Mouse (Mus musculus) heart, embryonic 11.5 days (tissue): ENCODE results near the gene Ehmt1. TPM values are rescaled to one million over a fixed set of nuclear protein-coding genes. Genes with fewer than 3 reads are reported as not detected.
A peak's percentile ranks its signal among the peaks of the same experiment; 100 is the strongest.

ENCODE experiments used
- ATAC-seq: fragments of 200-750 bp; cut with Nextera tagmentation; replicated peaks from 2 replicates; pipeline ENCODE4 v1.8.0; 2017; ENCODE audit warnings: moderate library complexity; ENCODE audit not compliant: insufficient number of reproducible peaks, low FRiP score, low TSS enrichment
- H3K27ac ChIP-seq: fragments of 300-500 bp; sonication (generic); 2 replicates; pipeline ENCODE4 v1.5.1; 2014; ENCODE audit warnings: mild to moderate bottlenecking, low read depth, low read length
- H3K27me3 ChIP-seq: fragments of 300-500 bp; sonication (generic); 2 replicates; pipeline ENCODE4 v1.6.1; 2014; ENCODE audit warnings: mild to moderate bottlenecking, low read length, mixed read lengths; ENCODE audit not compliant: control insufficient read depth, insufficient read depth
- H3K36me3 ChIP-seq: fragments of 300-500 bp; sonication (generic); 2 replicates; pipeline ENCODE4 v1.6.1; 2014; ENCODE audit warnings: mild to moderate bottlenecking, low read length, moderate library complexity, mixed read lengths; ENCODE audit not compliant: control insufficient read depth, insufficient read depth
- H3K4me1 ChIP-seq: fragments of 300-500 bp; sonication (generic); 2 replicates; pipeline ENCODE4 v1.6.1; 2014; ENCODE audit warnings: low read length; ENCODE audit not compliant: control insufficient read depth, insufficient read depth
- H3K4me2 ChIP-seq: fragments of 300-500 bp; sonication (generic); 2 replicates; pipeline ENCODE4 v1.6.1; 2014; ENCODE audit warnings: mild to moderate bottlenecking, moderate library complexity
- H3K4me3 ChIP-seq: fragments of 300-500 bp; sonication (generic); 2 replicates; pipeline ENCODE4 v1.5.1; 2014; ENCODE audit warnings: low read depth, low read length
- H3K9ac ChIP-seq: fragments of 300-500 bp; sonication (generic); 2 replicates; pipeline ENCODE4 v1.6.1; 2014; ENCODE audit warnings: mild to moderate bottlenecking, low read depth, low read length, moderate library complexity
- H3K9me3 ChIP-seq: fragments of 300-500 bp; sonication (generic); replicated peaks from 2 replicates; pipeline ENCODE4 v1.6.1; 2016; ENCODE audit warnings: low read length; ENCODE audit not compliant: control insufficient read depth
- WGBS: fragments of 180-500 bp; shearing (Covaris S2); extraction: QIAGEN DNeasy Blood & Tissue Kit; methylation state at CpG from one replicate; pipeline ENCODE4 v1.1.7; 2014; ENCODE audit not compliant: insufficient replicate concordance; 5-methylcytosine and 5-hydroxymethylcytosine counted together
- polyA plus RNA-seq: library from polyadenylated mRNA; unstranded; fragments of >200 nt; fragmentation: Nextera tagmentation; extraction: Ambion mirVana; gene quantifications from 2 replicates; pipeline ENCODE4 v1.2.1, GENCODE M21; 2014

Ehmt1 gene
- polyA plus RNA-seq, 1 experiment from 2014 or later: 53.8 TPM

GRCm38 (mm10) chr2:24935057-24935796 lies 15.8 kb upstream of the Ehmt1 start, which contains the start of gene Arrdc1:
TSS of gene Arrdc1 (minus strand) at chr2:24935252.
- H3K36me3 ChIP-seq: no peaks in the 10 kb centered on the region
- under 1% methylated on average over 42 of the region's 49 CpGs for WGBS
- H3K9ac ChIP-seq: peak within 1 kb of the TSS; percentile 71
- no peaks in the 10 kb centered on the region for H3K9me3 ChIP-seq
- peak; percentile 94 for ATAC-seq
- H3K4me2 ChIP-seq: peak within 1 kb of the TSS; percentile 99
- peak within 1 kb of the TSS; percentile 74 for H3K4me3 ChIP-seq
- no peaks in the 10 kb centered on the region for H3K4me1 ChIP-seq
- no peaks in the 10 kb centered on the region for H3K27me3 ChIP-seq
- peak within 1 kb of the TSS; percentile 60; the same call in 1 of the 2 replicates for H3K27ac ChIP-seq

- Histone ChIP-seq H3K9me3 (no peaks in the 10 kb centered on the region), H3K36me3 (no peaks in the 10 kb centered on the region), H3K4me1 (no peaks in the 10 kb centered on the region), H3K4me2 (peak overlapping the region; percentile 99), H3K9ac (peak overlapping the region; percentile 71), H3K27ac (peak overlapping the region; percentile 60; the same call in 1 of the 2 replicates), H3K27me3 (no peaks in the 10 kb centered on the region), H3K4me3 (peak overlapping the region; percentile 74)
- 8% methylated on average over 18 of the region's 19 CpGs for WGBS
- ATAC-seq: peak; percentile 55
These were observed 15.1 kb upstream of the Ehmt1 start for GRCm38 (mm10) chr2:24934441-24934963.

GRCm38 (mm10) chr2:24929593-24929992 lies 10.2 kb upstream of the Ehmt1 start:
- Histone ChIP-seq H3K9me3 (no peaks in the 10 kb centered on the region), H3K36me3 (no peaks in the 10 kb centered on the region), H3K4me2 (no peak overlapping the region), H3K27ac (no peak overlapping the region), H3K27me3 (no peaks in the 10 kb centered on the region; the same call in none of the 2 replicates), H3K4me3 (no peak overlapping the region), H3K4me1 (no peaks in the 10 kb centered on the region; the same call in 1 of the 2 replicates), H3K9ac (no peak overlapping the region)
- 86% methylated on average over 5 of the region's 5 CpGs for WGBS
- ATAC-seq: no peak

- Histone ChIP-seq H3K9ac (no peak overlapping the region), H3K4me1 (no peaks in the 10 kb centered on the region; the same call in 1 of the 2 replicates), H3K9me3 (no peaks in the 10 kb centered on the region), H3K4me3 (no peak overlapping the region), H3K4me2 (no peak overlapping the region), H3K36me3 (no peaks in the 10 kb centered on the region), H3K27me3 (no peaks in the 10 kb centered on the region; the same call in none of the 2 replicates), H3K27ac (no peak overlapping the region)
- 51% methylated on average over 2 of the region's 2 CpGs for WGBS
- ATAC-seq: no peak
These were observed 9.7 kb upstream of the Ehmt1 start for GRCm38 (mm10) chr2:24929119-24929518.

GRCm38 (mm10) chr2:24927810-24928479 lies 8.5 kb upstream of the Ehmt1 start:
- 53% methylated on average over 4 of the region's 4 CpGs for WGBS

GRCm38 (mm10) chr2:24926965-24927358 lies 7.5 kb upstream of the Ehmt1 start:
- no peak for ATAC-seq
- Histone ChIP-seq H3K9me3 (no peaks in the 10 kb centered on the region), H3K4me2 (no peak overlapping the region), H3K4me1 (no peaks in the 10 kb centered on the region; the same call in 1 of the 2 replicates), H3K9ac (no peak overlapping the region), H3K36me3 (no peaks in the 10 kb centered on the region), H3K4me3 (no peak overlapping the region), H3K27me3 (no peaks in the 10 kb centered on the region; the same call in none of the 2 replicates), H3K27ac (no peak overlapping the region)
- WGBS: 61% methylated on average over 7 of the region's 7 CpGs

More at GRCm38 (mm10) chr2:24927810-24928479, 8.5 kb upstream of the Ehmt1 start:
- H3K4me3 ChIP-seq: no peak overlapping the region
- ATAC-seq: no peak
- no peak overlapping the region for H3K4me2 ChIP-seq
- H3K27ac ChIP-seq: no peak overlapping the region
- H3K36me3 ChIP-seq: no peaks in the 10 kb centered on the region
- no peaks in the 10 kb centered on the region; the same call in 1 of the 2 replicates for H3K4me1 ChIP-seq
- no peak overlapping the region for H3K9ac ChIP-seq
- no peaks in the 10 kb centered on the region; the same call in none of the 2 replicates for H3K27me3 ChIP-seq
- no peaks in the 10 kb centered on the region for H3K9me3 ChIP-seq

- 72% methylated on average over 9 of the region's 9 CpGs for WGBS
- no peak overlapping the region for H3K9ac ChIP-seq
- no peak overlapping the region for H3K4me3 ChIP-seq
These were observed 7.0 kb upstream of the Ehmt1 start for GRCm38 (mm10) chr2:24926345-24926964.

GRCm38 (mm10) chr2:24925284-24925683 lies 5.9 kb upstream of the Ehmt1 start:
- no peak overlapping the region for H3K4me2 ChIP-seq
- H3K4me3 ChIP-seq: no peak overlapping the region
- no peak overlapping the region for H3K9ac ChIP-seq
- no peak for ATAC-seq
- no peaks in the 10 kb centered on the region for H3K36me3 ChIP-seq
- no peaks in the 10 kb centered on the region; the same call in none of the 2 replicates for H3K27me3 ChIP-seq
- H3K9me3 ChIP-seq: no peaks in the 10 kb centered on the region
- H3K27ac ChIP-seq: no peak overlapping the region
- WGBS: 82% methylated on average over 8 of the region's 8 CpGs
- H3K4me1 ChIP-seq: no peaks in the 10 kb centered on the region; the same call in 1 of the 2 replicates

More at GRCm38 (mm10) chr2:24926345-24926964, 7.0 kb upstream of the Ehmt1 start:
- ATAC-seq: no peak
- Histone ChIP-seq H3K27ac (no peak overlapping the region), H3K36me3 (no peaks in the 10 kb centered on the region), H3K4me1 (no peaks in the 10 kb centered on the region; the same call in 1 of the 2 replicates), H3K4me2 (no peak overlapping the region), H3K27me3 (no peaks in the 10 kb centered on the region; the same call in none of the 2 replicates), H3K9me3 (no peaks in the 10 kb centered on the region)
